Mouse (Mus musculus): ENCODE results near the gene Dlx2. TPM values are rescaled to one million over a fixed set of nuclear protein-coding genes. Genes with fewer than 3 reads are reported as not detected.

Gene Dlx2
- polyA plus RNA-seq, 1 experiment = not detected

DNA sequence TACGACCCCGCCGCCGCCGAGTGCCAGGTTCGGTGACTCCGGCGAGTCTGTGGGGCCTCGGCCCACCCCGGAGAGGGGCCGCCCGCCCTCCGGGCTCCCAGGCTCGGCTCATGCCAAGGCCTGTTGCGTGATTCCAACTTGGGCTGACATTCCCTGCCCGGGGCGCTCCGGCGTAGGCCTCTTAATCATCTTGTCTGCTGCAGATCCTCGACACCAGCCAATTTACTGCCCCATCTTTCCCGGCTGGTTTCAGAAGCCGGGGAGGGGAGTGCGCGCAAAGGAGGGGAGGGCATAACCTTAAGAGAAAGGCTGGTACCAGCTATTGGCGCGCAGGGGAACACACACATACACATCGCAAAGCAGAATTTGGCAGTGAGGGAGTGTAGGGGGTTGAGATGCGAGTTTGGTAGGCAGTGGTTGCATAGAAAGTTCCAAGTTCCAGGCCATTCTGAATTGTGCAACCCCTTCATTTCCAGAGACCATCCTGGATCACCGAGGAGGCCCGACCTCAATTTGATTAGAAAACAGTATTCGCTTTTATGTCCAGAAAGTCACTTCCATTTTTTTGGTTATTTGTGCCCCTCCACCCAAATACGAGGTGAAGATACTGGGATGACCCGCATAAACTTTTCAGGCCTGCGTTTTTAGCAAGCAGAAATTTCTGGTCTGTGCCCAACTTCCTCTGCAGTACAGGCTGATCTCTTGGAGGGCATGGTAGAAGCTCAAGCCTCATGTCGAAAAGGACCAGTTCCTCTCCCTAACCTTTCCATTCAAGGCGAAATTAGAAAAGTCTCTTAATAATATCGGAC is 4.9 kb downstream of the Dlx2 start:
- TF ChIP-seq CTCF (IDR thresholded peaks at IDR 0.05; ENCODE audit: low read depth, low read length) (no peak), POLR2A (IDR thresholded peaks at IDR 0.05; ENCODE audit: borderline replicate concordance, low read depth, low read length) (no peak)
- H3K4me1 ChIP-seq (ENCODE audit: control insufficient read depth, insufficient read depth, low read length) = peaks cover 11% of the 10 kb centered on the region
- 0 out of 2 replicates have a peak overlapping the region, but pooled peaks have one; percentile 26 for H3K4me3 ChIP-seq (ENCODE audit: insufficient read depth, low read length)
- H3K27ac ChIP-seq (ENCODE audit: insufficient read depth, low read depth, low read length) = no peak overlapping the region

DNA sequence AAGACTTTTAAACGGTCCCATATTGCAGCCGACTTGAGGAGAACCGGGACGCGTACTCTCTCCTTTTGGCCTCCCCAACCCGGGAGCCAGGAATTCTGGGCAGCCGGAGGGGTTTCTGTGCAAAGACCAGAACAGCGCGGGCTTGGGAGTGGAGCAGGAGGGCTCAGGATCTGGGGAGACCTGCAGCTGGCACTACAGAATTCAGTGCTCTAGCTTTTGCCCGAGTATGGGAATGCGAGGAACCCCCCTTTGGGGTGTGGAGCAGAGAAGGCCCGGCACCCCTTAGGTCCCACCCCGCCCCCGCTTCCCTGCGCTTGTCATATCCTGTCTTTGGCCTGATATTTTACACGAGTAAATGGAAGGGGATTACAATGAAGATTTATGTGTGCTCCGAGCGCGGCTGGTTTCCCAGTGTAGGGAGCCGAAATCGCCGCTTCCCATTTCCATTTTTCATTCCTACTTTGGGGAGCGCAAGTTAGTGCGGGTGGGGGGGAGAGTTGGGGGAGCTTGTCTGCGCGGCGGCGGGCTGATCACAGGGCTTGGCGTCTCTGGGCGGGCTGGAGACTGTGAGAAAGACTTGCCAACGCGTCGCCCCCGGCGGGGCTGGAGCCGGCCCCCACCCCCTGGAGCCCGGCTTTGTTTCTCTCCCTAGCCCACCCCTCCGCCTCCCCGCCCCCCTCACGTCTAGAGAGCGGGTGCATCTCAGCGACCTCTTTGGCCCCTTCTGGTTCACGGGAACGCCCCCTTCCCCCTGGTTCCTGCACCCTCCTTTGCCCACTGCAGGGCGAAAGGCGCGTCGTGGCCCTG is 5.7 kb downstream of the Dlx2 start:
- TF ChIP-seq POLR2A (IDR thresholded peaks at IDR 0.05; ENCODE audit: borderline replicate concordance, low read depth, low read length) (no peak), CTCF (IDR thresholded peaks at IDR 0.05; ENCODE audit: low read depth, low read length) (no peak)
- no peak overlapping the region for H3K27ac ChIP-seq (ENCODE audit: insufficient read depth, low read depth, low read length)
- H3K4me3 ChIP-seq (ENCODE audit: insufficient read depth, low read length) = peak overlapping the region; percentile 26
- peaks cover 11% of the 10 kb centered on the region for H3K4me1 ChIP-seq (ENCODE audit: control insufficient read depth, insufficient read depth, low read length)

DNA sequence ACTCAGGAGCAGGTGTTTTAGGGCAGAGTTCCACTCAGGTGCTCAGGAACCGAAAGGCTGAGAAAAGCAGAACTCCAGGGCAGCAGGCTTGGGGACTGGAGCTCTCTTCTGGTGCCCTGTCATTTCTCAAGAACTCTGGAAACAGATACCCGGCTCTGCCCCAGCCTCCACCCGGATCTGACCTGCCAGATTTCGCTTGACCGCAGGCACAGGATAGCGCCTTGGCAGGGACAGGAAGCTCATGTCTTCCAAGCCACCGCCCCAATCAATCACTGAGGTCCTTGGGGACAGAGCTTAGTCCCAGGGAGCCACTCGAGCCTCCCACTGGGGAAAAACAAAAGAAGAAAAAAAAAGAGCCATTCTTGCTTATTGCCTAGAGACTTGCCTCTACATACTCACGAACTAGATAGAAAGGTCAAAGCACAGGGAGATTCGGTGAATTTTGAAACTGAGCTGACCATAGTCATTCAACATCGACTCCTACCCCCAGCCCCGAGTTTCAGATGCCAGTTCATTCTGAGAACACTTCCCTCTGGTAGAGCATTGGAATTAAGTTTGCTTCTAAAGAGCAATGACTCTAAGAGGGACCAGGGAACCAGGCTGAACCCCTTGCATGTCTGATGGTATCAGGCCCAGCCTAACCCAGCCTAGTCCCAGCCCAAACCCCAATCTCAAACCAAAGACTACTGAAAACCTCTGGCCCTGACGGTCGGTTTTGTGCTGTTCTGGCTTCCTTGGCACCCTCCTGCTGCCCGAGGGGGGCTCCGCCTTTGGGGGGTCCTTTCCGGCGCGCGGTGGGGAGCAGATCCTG is 12.1 kb downstream of the Dlx2 start:
- TF ChIP-seq CTCF (IDR thresholded peaks at IDR 0.05; ENCODE audit: low read depth, low read length) (no peak), POLR2A (IDR thresholded peaks at IDR 0.05; ENCODE audit: borderline replicate concordance, low read depth, low read length) (no peak)

DNA sequence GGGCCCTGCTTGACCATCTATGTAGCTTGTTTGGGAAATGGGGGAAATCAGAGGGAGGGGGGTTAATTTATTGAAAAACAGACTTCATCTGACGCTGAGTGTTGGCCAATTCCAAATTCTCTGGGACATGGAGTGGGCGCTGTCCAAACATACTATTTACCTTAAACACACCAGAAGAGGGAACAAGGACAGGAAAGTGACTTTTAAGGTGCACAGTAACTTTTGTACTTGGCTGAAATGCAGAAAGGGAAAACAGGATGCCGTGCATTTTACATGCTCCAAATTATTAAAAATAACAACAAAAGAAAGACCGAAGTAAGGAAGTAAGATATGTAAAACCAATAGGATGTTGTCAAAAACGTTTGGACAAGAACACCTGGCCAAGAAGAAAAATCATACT is 13.5 kb downstream of the Dlx2 start:
- Histone ChIP-seq H3K4me3 (ENCODE audit: insufficient read depth, low read length) (no peak overlapping the region), H3K4me1 (ENCODE audit: control insufficient read depth, insufficient read depth, low read length) (0 out of 2 replicates have a peak, but pooled peaks cover 4% of the 10 kb centered on the region), H3K27ac (ENCODE audit: insufficient read depth, low read depth, low read length) (no peak overlapping the region)
- TF ChIP-seq CTCF (IDR thresholded peaks at IDR 0.05; ENCODE audit: low read depth, low read length) (no peak), POLR2A (IDR thresholded peaks at IDR 0.05; ENCODE audit: borderline replicate concordance, low read depth, low read length) (no peak)

More for the DNA sequence above, 12.1 kb downstream of the Dlx2 start:
- no peak overlapping the region for H3K4me3 ChIP-seq (ENCODE audit: insufficient read depth, low read length)
- H3K4me1 ChIP-seq (ENCODE audit: control insufficient read depth, insufficient read depth, low read length) = peaks cover 7% of the 10 kb centered on the region
- H3K27ac ChIP-seq (ENCODE audit: insufficient read depth, low read depth, low read length) = no peak overlapping the region

DNA sequence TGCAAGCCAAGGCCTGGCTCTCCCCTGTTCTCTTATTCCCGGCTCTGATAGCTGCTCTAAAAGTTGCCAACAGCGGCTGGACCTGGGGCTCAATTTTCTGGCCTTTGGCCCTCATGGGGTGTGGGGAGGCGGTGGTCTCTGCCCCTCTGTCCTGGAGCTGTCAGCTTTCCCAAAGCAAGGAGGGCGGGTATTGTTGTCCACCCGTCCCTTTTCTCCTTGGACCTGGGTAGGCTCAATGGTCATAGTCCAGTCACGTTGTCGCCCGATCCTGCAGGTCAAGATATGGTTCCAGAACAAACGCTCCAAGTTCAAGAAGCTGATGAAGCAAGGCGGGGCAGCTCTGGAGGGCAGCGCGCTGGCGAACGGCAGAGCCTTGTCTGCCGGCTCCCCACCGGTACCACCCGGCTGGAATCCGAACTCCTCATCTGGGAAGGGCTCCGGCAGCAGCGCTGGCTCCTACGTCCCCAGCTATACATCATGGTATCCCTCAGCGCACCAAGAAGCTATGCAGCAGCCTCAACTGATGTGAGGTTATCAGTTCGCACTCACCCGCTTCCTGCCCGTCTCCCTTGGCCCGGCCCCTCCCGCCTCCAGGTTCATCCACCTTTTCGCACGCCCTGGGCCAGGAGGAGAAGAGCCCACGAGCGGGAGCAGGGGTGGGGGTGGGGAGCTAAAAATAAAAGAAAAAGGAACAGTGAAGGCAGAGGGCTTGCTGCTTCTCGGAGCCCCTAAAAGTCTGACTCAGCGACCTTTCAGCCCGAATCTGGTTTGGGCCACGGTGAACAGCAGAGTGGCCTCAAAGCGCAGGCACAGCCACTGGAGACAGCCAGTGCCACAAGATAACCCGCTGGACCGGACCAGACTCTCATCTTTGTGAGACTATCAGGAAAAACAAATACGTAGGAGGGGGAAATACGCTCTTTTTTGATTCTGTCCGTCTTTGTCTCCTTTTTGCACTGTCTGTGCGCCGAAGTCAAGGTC is 14.3 kb downstream of the Dlx2 start:
- no peak overlapping the region for H3K27ac ChIP-seq (ENCODE audit: insufficient read depth, low read depth, low read length)
- no peak for TF ChIP-seq POLR2A (IDR thresholded peaks at IDR 0.05; ENCODE audit: borderline replicate concordance, low read depth, low read length)
- no peak for TF ChIP-seq CTCF (IDR thresholded peaks at IDR 0.05; ENCODE audit: low read depth, low read length)
- H3K4me1 ChIP-seq (ENCODE audit: control insufficient read depth, insufficient read depth, low read length) = 0 out of 2 replicates have a peak, but pooled peaks cover 4% of the 10 kb centered on the region
- H3K4me3 ChIP-seq (ENCODE audit: insufficient read depth, low read length) = no peak overlapping the region

DNA sequence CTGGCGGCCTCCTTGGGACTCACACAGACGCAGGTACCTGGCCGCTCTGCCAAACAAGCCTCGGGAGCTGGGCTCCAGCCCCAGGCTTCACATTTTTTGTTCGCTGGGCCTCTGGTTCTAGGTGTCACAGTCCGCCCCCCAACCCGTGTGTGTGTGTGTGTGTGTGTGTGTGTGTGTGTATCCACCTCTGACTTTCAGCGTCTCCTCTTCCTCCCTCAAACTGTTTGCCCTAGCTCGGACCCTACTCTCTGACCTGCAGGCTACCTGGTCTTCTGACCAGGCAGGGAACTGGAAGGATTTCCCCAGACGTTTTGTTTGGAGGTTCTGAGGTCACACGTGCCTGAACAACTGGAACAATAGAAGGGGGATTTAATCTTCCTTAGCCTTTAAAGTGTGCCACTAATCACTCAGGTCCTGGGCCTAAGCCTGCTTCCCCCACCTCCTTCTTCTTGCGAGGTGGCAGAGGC is 15.4 kb downstream of the Dlx2 start:
- Histone ChIP-seq H3K27ac (ENCODE audit: insufficient read depth, low read depth, low read length) (no peak overlapping the region), H3K4me3 (ENCODE audit: insufficient read depth, low read length) (no peak overlapping the region), H3K4me1 (ENCODE audit: control insufficient read depth, insufficient read depth, low read length) (0 out of 2 replicates have a peak, but pooled peaks cover 4% of the 10 kb centered on the region)
- TF ChIP-seq POLR2A (IDR thresholded peaks at IDR 0.05; ENCODE audit: borderline replicate concordance, low read depth, low read length) = no peak
- TF ChIP-seq CTCF (IDR thresholded peaks at IDR 0.05; ENCODE audit: low read depth, low read length) = 0 out of 2 replicates have a peak, but pooled peaks have one; percentile 8

DNA sequence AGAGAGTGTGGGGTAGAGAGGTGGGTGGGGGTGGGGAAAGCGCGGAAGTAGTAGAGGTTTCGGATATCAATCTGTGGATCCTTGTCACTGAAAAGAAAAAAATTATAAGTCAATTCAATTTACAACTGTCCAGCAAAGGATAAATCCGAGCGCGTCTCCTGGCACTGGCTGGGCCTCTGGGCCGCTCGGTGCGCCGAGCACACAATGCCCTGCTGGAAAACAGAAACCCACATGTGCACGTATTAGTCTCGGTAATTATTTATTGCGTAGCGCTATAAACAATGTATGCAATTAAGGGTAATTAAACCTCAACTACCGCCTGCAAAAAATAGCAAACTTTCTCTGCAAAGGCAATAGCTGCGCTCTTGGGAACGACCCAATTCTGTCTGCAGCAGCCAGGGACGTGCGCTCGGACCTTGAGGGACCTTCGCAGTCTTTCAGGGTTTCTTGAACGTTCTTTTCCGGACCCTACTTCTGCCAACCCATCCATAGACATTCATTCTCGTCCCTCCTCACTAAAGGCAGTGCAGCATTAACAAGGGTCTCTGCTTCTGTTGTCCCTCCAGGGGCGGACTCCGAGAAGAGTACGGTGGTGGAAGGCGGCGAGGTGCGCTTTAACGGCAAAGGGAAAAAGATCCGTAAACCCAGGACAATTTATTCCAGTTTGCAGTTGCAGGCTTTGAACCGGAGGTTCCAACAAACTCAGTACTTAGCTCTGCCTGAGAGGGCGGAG is 16.0 kb downstream of the Dlx2 start:
- 0 out of 2 replicates have a peak overlapping the region, but pooled peaks have one; percentile 38 for H3K4me3 ChIP-seq (ENCODE audit: insufficient read depth, low read length)
- no peak for TF ChIP-seq POLR2A (IDR thresholded peaks at IDR 0.05; ENCODE audit: borderline replicate concordance, low read depth, low read length)
- no peak for TF ChIP-seq CTCF (IDR thresholded peaks at IDR 0.05; ENCODE audit: low read depth, low read length)
- H3K4me1 ChIP-seq (ENCODE audit: control insufficient read depth, insufficient read depth, low read length) = 0 out of 2 replicates have a peak, but pooled peaks cover 4% of the 10 kb centered on the region
- no peak overlapping the region for H3K27ac ChIP-seq (ENCODE audit: insufficient read depth, low read depth, low read length)

All from bone marrow macrophage, adult 2 months (primary cell).